ENCODE assay signal across 9 mouse cellular contexts in genomic region chr16:90849262-90849661, GRCm38 (mm10). TPM values are rescaled to one million over a fixed set of nuclear protein-coding genes. Genes with fewer than 3 reads are reported as not detected.
DNase-seq lines count a peak whose midpoint lies in the region; ATAC-seq and TF ChIP-seq lines count a peak whose summit lies in the region.
"Had no signal": no experiment of that assay in that cellular context is flagged by ENCODE, and none has a peak within 500 bp of the region (broad histone marks: within the 10 kb centered on the region; RNA-seq: fewer than 3 reads in every experiment).

No protein-coding gene starts in this region.

- no peak for TF ChIP-seq EP300 in stomach, postnatal 0 days (optimal IDR thresholded peaks at IDR 0.05)

- TF ChIP-seq CTCF in stomach, postnatal 0 days (IDR thresholded peaks at IDR 0.05; ENCODE audit: low read depth), result no peak

- H3K9ac ChIP-seq in limb, embryonic 14.5 days (ENCODE audit: low read depth, low read length, severe bottlenecking), result no peak overlapping the region
- H3K9ac ChIP-seq in stomach, postnatal 0 days (ENCODE audit: low read length), result no peak overlapping the region
- H3K9ac ChIP-seq: forebrain, postnatal 0 days had no signal

- peaks cover 39% of the 10 kb centered on the region for H3K4me1 ChIP-seq in heart, embryonic 10.5 days
- peaks cover 14% of the 10 kb centered on the region; the same call in 1 of the 2 replicates for H3K4me1 ChIP-seq in limb, embryonic 14.5 days (ENCODE audit: control insufficient read depth, insufficient read depth, low read length)
- H3K4me1 ChIP-seq in stomach, postnatal 0 days (replicated peaks; ENCODE audit: control insufficient read depth, insufficient read depth), result no peaks in the 10 kb centered on the region

- WGBS in heart, embryonic 10.5 days, result 43% methylated on average over 12 of the region's 12 CpGs
- 43% methylated on average over 12 of the region's 12 CpGs for WGBS in limb, embryonic 14.5 days
- WGBS in stomach, postnatal 0 days, result 47% methylated on average over 12 of the region's 12 CpGs

- TF ChIP-seq POLR2A in limb, embryonic 14.5 days (IDR thresholded peaks at IDR 0.05; ENCODE audit: borderline replicate concordance, extremely low read depth, insufficient read depth, insufficient read length), result no peak

- no peak for DNase-seq in heart, embryonic 10.5 days (ENCODE audit: low spot score)
- DNase-seq in heart, adult 11 months, result no peak
- peak; percentile 11 for DNase-seq in ovary, postnatal 36 days (ENCODE audit: low spot score)
- DNase-seq in ovary, postnatal 14 days (ENCODE audit: low spot score), result no peak
- DNase-seq in limb, embryonic 14.5 days (ENCODE audit: low spot score), result peak; percentile 36
- DNase-seq in stomach, postnatal 0 days (ENCODE audit: low spot score), result peak; percentile 51
- DNase-seq in cerebellum, postnatal 25 days, result no peak
- DNase-seq: forebrain, postnatal 0 days had no signal

- no peak overlapping the region for H3K4me2 ChIP-seq in limb, embryonic 14.5 days (replicated peaks; ENCODE audit: low read depth, low read length, severe bottlenecking)
- no peak overlapping the region for H3K4me2 ChIP-seq in stomach, postnatal 0 days (replicated peaks; ENCODE audit: low read depth)

- H3K27me3 ChIP-seq in heart, embryonic 10.5 days (ENCODE audit: insufficient read depth, poor library complexity, severe bottlenecking), result no peaks in the 10 kb centered on the region
- H3K27me3 ChIP-seq in limb, embryonic 14.5 days (ENCODE audit: control insufficient read depth, insufficient read depth, low read length), result no peaks in the 10 kb centered on the region; the same call in 1 of the 2 replicates
- no peaks in the 10 kb centered on the region for H3K27me3 ChIP-seq in stomach, postnatal 0 days (ENCODE audit: control insufficient read depth, insufficient read depth, low read length)

- no peaks in the 10 kb centered on the region for H3K9me3 ChIP-seq in heart, embryonic 10.5 days
- no peaks in the 10 kb centered on the region for H3K9me3 ChIP-seq in limb, embryonic 14.5 days (ENCODE audit: control insufficient read depth, low read length)
- H3K9me3 ChIP-seq in stomach, postnatal 0 days (ENCODE audit: control insufficient read depth, low read length), result no peaks in the 10 kb centered on the region

- H3K36me3 ChIP-seq in heart, embryonic 10.5 days, result no peaks in the 10 kb centered on the region
- H3K36me3 ChIP-seq in limb, embryonic 14.5 days (ENCODE audit: control insufficient read depth, insufficient read depth, low read length), result no peaks in the 10 kb centered on the region
- no peaks in the 10 kb centered on the region for H3K36me3 ChIP-seq in stomach, postnatal 0 days (ENCODE audit: control insufficient read depth, insufficient read depth, low read length)

- no peak for ATAC-seq in limb, embryonic 14.5 days (ENCODE audit: low FRiP score, low read depth)
- peak; percentile 47; the same call in 1 of the 2 replicates for ATAC-seq in stomach, postnatal 0 days (ENCODE audit: low FRiP score, low TSS enrichment)
- no peak for ATAC-seq in frontal cortex, adult (ENCODE audit: low TSS enrichment)
- ATAC-seq: forebrain, postnatal 0 days had no signal

- H3K27ac ChIP-seq in heart, embryonic 10.5 days, result 0 out of 2 replicates have a peak overlapping the region, but pooled peaks have one; percentile 8
- H3K27ac ChIP-seq in limb, embryonic 14.5 days (replicated peaks; ENCODE audit: low read depth, low read length), result no peak overlapping the region
- no peak overlapping the region for H3K27ac ChIP-seq in stomach, postnatal 0 days (replicated peaks)

- no peak overlapping the region for H3K4me3 ChIP-seq in heart, embryonic 10.5 days
- no peak overlapping the region for H3K4me3 ChIP-seq in limb, embryonic 14.5 days (replicated peaks; ENCODE audit: low read length)
- H3K4me3 ChIP-seq in stomach, postnatal 0 days (ENCODE audit: low read depth, low read length), result no peak overlapping the region

RNA-seq across cellular contexts. Expression of gene Eva1c, which starts 22.7 kb away (rescaled TPM):
- polyA plus RNA-seq in heart, embryonic 10.5 days (2016; fragmentation: Nextera tagmentation; extraction: Ambion mirVana), result 1.0 and 2.3 TPM in 2 replicates
- polyA plus RNA-seq in limb, embryonic 14.5 days (2012; rRNA removed), result 1.4 and 1.8 TPM in 2 replicates
- polyA plus RNA-seq in limb, embryonic 14.5 days (2014; fragmentation: Nextera tagmentation; extraction: Ambion mirVana), result 1.5 and 2.6 TPM in 2 replicates
- 3.0 and 3.6 TPM in 2 replicates for polyA plus RNA-seq in stomach, postnatal 0 days (2015; fragmentation: Nextera tagmentation; extraction: Ambion mirVana)

RNA-seq across cellular contexts. Expression of gene Urb1, which starts 39.0 kb away (rescaled TPM):
- polyA plus RNA-seq in heart, embryonic 10.5 days (2016; fragmentation: Nextera tagmentation; extraction: Ambion mirVana), result 8.4 and 12.7 TPM in 2 replicates
- polyA plus RNA-seq in limb, embryonic 14.5 days (2012; rRNA removed), result 8.6 and 9.8 TPM in 2 replicates
- polyA plus RNA-seq in limb, embryonic 14.5 days (2014; fragmentation: Nextera tagmentation; extraction: Ambion mirVana), result 10.6 and 11.4 TPM in 2 replicates
- polyA plus RNA-seq in stomach, postnatal 0 days (2015; fragmentation: Nextera tagmentation; extraction: Ambion mirVana), result 2.7 TPM in 2 replicates

Comparison
In these comparisons a context has a peak if more than half of its experiments do, and no peak if none do; other contexts are left out.
1. DNase-seq: peak in ovary, postnatal 36 days (single experiment), limb, embryonic 14.5 days (single experiment) and stomach, postnatal 0 days (single experiment); none in heart, embryonic 10.5 days (single experiment), heart, adult 11 months (single experiment), ovary, postnatal 14 days (single experiment) and cerebellum, postnatal 25 days (0 of 2).